Mouse (Mus musculus) large intestine, adult 2 months (tissue): Measurements from ENCODE around the gene Cerkl. TPM values are rescaled to one million over a fixed set of nuclear protein-coding genes. Genes with fewer than 3 reads are reported as not detected.
A peak's percentile ranks its signal among the peaks of the same experiment; 100 is the strongest.

Experiments used
- DNase-seq: peaks from one replicate; pipeline ENCODE4 v3.0.0-alpha.2; 2012; ENCODE audit warnings: low read depth, low spot score
- WGBS: fragments of 180-500 bp; shearing (Covaris S2); methylation state at CpG from one replicate; pipeline ENCODE4 v1.1.7; 2018; 5-methylcytosine and 5-hydroxymethylcytosine counted together
- polyA plus RNA-seq: library from polyadenylated mRNA; depleted of rRNA; stranded (reverse); fragments of >200 nt; gene quantifications from 2 replicates; pipeline ENCODE4 v1.2.3, GENCODE M21; 2012

Cerkl gene
- polyA plus RNA-seq, 1 experiment: 0.24 TPM

DNA sequence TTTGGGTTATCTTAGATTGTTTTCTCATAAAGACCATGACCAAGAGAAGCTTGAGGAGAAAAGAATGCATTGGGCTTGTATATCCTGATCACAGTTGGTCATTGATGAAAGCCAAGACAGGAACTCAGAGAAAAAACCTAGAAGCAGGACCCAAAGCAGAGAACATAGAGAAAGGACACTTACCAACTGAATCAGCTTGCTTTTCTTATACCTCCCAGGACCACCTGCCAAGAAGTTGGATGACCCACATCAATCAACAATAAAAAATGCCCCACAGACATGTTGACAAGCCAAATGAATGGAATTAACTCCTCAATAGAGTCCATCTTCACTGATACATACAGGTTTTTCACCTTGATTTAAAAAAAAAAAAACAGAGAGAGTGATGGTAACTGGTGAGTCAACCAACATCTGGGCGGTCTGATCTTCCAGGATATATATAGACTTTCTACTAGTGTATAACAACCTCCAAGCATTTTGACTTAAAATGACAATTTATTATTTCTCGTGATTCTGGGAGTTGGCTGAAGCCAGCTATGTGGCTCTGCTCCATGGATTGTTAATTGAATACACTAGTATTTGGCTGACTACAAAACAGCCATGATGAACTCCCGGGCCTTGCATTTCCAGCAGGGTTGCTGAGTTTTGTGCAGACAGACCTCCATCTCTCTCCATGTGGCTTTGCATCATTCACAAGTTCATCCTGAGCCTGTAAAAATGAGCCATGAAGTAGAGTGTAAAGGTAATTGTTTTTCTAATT lies 12.5 kb downstream of the Cerkl start:
- WGBS: 82% methylated on average over 3 of the region's 3 CpGs

DNA sequence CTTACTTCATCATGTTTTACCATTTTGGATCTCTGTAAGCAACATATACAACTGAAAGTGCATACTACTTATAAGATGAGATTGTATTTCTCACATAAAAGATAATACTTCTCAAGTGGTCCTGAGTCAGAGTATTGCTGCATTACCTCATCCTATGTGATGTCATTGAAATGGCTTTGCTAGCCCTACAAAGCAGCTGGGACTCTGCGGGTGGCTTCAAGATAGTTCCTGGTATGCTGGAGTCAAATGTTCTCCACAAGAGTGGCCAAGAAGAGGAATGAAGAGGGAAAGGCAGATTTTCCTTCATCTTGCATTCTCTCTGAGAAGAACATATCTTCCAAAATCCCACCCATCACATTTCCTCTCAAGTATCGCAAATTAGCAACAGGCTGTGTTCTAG lies 13.2 kb downstream of the Cerkl start:
- DNase-seq: no peak
- WGBS: 85% methylated on average over 2 of the region's 2 CpGs

More for the DNA sequence above, 12.5 kb downstream of the Cerkl start:
- DNase-seq: no peak

DNA sequence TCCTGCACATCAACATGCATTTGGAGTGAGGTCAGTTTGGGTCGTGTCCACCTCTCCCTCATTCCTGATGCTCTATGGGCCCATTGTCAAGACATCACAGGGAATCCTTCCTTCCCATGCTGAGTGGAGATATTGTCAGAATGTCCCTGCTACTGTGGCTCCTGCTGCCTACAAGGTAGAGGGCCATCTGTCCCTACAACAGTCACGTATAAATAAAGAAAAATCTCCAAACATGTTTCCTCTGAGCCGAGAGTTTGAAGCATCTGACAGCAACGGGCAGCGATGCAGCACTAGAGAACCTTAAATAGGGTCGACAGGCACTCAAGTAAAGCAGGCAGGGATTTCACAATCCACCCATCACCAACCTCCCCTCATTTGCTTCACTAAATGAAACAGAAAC lies 13.7 kb downstream of the Cerkl start:
- 75% methylated on average over 6 of the region's 6 CpGs for WGBS
- DNase-seq: no peak

DNA sequence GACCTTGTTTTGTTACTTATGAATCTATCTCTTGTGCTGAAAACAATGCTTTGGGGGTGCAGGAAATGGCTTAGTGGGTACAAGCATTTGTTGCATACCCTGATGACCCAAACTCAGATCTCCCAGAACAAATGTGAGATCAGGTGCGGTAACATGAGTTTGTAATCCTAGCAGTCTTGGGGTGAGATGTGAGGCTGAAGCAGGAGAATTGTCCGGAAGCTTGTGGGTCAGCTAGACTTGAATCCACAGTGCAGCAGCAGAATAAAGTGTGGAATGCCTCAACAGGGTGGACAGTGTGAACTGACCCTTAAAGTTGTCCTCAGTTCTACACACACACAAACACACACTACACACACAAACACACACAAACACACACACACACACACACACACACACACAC lies 14.4 kb downstream of the Cerkl start:
- WGBS: 93% methylated on average over 2 of the region's 2 CpGs

DNA sequence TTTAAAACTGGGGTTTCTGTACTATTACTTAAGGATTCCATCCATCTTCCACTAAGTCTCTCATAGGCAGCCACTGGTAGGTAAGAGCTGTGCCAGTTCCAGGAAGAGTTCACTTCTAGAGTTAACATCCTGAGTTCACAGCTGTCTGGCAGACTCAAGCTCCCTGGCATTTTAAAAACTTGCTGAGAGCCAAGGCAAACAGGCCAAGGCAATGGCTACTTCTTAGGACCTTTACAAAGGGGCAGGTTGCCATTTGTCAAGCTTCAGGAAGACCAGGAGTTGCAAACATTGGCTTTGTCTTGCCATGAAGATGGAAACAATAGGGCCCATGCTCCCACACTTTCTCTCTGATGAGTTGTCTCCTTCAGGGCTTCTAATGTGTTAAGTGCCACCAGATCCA lies 26.5 kb downstream of the Cerkl start:
- no peak for DNase-seq

More for the DNA sequence above, 14.4 kb downstream of the Cerkl start:
- no peak for DNase-seq

DNA sequence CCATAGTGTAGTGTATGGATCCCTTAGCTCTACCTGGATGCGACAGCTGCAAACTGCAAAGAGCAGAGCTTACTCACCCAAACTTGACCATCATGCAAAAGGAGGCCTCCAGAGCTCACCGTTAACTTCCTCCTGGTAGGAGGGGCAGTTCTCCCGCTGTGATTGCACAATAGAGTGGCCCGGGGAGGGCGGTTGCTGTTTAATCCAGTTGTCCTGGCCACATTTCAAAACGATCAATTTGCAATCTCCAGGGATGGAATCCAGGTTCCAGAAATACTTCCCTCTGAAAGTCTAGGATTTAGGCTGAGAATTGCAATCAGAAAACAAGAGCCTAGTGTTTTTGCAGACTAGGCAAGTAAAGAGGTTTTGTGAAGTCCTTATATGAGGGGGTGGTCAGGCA lies 26.9 kb downstream of the Cerkl start:
- no peak for DNase-seq
- 12% methylated on average over 6 of the region's 6 CpGs for WGBS

DNA sequence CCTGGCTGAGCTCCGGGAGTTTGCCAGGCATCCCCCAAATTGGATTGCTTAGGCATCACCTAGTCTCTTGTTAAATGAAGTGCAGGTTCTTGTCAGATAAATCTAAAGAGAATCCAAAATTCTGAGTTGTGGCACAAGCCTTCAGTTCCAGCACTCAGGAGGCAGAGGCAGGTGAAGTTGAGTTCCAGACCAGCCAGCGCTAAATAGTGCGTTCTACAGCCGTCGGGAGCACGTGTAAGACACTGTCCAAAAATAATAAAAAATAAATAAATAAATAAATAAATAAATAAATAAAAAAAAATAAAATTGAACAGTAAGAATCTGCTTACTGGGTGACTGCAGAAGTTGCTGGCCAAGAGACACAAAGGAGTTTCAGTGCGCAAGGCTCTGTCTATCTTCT lies 27.5 kb downstream of the Cerkl start:
- 23% methylated on average over 7 of the region's 7 CpGs for WGBS
- no peak for DNase-seq

DNA sequence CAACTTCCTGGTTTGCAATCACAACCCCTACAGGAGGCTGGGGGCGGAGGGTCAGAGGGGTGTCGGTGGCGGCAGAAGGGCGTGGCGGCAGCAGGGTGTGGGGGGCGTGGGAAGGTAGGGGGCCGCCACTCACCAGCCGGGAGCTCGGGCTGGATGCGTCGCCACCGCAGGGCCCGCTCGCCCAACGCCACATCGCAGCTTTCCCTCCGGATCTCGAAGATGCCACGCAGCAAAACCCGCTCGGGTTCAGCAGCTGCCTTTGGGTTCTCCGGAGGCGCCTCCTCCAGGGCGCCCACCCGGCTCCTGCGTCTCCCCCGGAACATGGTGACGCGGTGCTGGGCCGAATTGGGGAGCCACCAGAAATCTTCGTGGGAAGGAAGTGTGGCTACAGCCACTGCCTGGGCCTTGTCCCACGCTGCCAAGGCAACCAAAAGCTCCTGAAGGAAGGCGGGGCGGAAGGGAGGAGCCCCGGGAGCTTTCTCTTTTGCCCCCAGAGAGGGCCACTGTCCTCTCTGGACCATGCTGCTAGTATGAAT lies 27.9 kb downstream of the Cerkl start:
- WGBS: under 1% methylated on average over 35 of the region's 35 CpGs
- DNase-seq: no peak

DNA sequence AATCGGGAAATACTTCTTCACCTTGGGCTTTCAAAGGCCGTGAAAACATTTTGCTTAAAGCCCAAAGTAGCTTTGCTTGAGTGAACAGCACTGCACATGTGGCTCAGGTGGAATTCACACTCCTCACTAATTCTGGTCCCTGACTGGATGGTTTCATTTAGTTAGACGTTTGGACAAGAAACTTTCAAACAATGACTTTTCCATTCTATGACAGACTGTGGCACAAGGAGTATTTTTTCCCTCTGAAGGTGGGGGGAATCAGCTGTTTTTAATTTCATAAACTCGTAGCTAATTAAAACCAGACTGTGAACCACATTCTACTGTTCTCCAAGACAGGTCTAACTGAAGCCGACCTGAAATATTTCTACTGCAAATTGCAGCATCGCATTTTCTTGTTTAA lies 28.6 kb downstream of the Cerkl start:
- no peak for DNase-seq
- WGBS: 35% methylated on average over 6 of the region's 6 CpGs

DNA sequence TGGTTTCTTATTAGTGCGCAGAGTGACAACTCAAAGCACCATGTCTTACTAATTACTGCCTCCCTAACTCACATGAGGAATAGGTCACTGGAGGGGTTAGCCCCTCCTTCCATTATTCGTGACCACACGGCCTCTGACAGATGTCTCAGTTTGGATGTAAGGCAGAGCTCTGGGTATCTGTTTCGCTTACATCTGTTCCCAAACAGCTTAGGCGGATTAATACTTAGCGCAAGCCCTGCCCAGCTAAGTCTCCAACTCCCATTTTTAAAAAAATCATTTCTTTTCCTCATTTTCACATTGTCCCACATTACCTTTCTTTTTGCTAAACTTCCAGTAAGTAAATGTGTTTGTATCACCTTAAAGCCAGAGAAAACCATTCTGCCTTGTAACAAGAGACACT lies 34.9 kb downstream of the Cerkl start:
- 67% methylated on average over 6 of the region's 6 CpGs for WGBS
- DNase-seq: no peak

DNA sequence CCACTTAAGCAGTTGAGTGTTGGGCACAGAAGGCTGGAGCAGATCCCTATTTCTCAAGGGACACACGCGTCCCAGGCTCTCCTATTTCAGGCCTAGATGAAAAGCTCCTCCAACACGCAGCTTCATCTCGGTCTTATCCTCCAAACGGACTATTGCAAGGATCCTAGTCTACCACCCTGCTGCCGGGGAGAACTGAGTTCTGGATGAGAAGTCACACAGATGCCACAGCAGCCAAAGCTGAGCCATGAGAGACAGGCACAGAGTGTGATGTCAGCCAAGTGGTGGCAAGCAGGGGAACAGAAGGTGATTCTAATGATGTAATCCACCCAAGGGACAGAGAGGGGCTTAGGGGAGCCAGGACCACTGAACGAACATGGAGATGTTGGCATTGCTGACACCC lies 42.1 kb downstream of the Cerkl start:
- WGBS: 87% methylated on average over 7 of the region's 7 CpGs
- no peak for DNase-seq

DNA sequence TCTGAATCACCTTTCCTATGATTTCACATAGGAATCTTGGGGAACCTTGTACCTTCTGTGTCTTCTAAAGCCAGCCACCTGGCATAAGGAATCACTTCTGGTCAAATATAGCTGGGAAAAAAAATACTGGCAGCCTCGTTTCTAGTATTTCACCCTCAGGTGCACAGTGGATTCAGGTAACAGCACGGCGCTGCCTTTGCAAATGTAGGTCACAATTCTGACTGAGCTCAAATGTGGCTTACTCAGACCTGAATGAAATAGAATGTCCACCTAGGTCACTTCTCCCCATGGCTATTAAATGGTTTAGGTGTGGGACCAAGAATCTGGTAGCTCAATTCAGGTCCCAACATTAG lies 45.7 kb downstream of the Cerkl start:
- no peak for DNase-seq
- WGBS: 69% methylated on average over 3 of the region's 3 CpGs

DNA sequence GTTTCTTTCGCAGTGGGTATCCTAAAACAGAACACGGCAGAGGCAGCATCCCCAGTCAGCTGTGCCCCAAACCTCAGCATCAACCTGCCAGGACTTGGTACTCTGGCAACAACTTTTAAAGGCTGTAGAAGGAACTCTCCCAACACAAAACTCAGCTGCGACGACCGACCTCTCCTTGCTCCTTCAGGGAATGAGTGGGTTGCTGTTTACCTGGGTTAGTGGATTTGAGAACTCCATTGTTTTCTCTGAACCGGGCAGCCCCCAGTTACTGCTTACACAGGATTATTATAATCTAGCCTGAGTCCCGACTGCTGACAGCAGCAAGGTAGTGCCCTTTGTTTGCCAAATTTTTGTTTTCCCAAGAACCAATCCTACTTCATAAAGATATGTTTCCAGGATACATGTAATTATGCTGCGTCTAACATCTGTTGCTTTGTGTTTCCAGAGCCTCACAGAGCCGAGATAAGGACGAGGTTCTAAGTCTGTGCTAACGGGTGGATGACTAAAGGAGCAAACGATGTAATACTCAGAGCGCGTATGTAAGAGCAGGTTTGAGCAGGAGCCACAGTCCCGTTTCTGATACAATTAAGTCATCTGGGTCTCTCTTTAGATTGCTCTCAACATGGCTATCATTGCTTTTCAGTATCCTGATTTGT lies 46.2 kb downstream of the Cerkl start:
- DNase-seq: peak; percentile 28
- 38% methylated on average over 15 of the region's 15 CpGs for WGBS

DNA sequence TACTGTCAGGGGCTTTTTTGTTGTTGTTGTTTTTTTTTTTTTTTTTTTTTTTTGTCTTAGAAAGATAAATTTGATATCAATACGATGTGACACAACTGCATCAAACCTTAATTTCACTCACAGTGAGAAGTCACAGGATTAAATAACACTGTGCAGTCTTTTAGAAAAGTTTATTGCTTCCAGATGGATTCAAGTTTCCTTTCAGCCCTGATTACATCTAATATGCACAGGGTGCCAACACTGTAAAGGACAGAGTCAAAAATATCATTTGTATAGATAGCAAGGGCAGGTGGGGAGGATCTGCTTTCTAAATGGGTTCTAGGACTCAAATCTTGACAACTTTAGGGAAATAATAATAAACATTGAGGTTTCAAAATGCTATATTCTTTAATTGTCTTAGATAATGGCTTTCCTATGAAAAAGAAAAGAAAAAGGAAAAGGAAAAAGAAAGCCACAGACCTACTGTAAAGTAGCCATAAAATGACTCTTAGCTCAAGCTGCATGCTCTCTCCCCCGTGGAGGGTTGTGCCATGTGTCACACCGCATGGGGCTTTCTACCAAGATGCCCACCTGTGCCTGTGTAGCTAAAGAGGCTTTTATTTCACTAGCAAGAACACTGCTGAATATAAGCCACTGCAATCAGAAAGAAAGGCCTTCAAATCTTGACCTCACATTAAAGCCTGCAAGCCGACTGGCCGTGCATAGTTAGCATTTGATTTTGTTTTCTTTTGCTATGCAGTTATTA lies 50.8 kb downstream of the Cerkl start:
- WGBS: 73% methylated on average over 5 of the region's 5 CpGs
- DNase-seq: no peak

DNA sequence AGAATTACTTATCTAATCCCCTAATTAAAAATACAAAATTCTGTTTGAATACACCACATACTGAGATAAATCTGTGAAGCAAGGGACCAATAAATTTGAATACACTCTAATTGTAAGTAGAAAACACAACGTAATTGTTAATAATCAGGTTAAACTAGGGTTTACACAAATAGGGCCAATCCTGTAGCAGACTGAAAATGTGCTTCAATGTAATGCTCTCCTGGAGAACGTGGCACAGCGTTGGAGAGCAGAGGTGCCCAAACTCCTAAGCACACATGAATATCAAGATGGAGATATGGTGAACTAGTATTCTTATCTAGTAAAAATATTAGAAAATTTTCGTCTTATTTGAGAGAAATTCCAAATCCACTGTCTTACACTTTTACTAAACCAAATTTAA lies 56.5 kb downstream of the Cerkl start:
- WGBS: 85% methylated on average over 4 of the region's 4 CpGs
- no peak for DNase-seq

DNA sequence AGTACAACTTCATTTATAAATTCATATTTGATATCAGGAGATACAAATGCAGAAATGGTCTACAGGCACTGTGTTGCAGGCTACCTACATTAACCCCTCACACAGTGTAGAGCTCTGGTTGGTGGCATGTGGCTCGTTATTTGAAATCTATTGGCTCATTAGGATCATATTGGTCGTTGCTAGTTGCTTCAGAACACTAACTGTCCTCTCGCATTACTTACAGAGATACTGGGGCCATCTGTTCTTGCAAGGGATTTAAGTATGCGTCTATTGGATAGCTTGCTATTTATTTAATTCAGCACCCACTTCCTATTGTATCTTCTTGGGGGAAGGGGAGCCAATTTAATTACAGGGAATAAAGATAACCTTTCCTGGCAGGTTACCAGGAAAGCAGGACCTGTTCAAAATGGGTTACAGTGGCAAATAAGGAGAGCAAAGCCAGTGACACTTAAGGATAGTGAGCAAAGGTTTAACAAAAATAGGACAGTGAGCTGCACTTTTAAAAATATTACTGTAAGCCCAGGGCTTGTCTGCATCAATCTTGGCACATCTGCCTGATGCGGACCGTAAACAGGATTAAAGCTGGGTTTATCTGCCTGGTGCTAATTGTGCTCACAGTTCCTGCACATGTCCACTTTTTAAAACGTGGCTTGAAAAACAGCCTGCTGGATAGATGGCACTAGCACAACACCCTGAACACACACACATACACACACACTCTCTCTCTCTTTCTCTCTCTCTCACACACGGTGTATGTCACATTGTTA lies 57.2 kb downstream of the Cerkl start:
- no peak for DNase-seq
- 54% methylated on average over 8 of the region's 8 CpGs for WGBS

DNA sequence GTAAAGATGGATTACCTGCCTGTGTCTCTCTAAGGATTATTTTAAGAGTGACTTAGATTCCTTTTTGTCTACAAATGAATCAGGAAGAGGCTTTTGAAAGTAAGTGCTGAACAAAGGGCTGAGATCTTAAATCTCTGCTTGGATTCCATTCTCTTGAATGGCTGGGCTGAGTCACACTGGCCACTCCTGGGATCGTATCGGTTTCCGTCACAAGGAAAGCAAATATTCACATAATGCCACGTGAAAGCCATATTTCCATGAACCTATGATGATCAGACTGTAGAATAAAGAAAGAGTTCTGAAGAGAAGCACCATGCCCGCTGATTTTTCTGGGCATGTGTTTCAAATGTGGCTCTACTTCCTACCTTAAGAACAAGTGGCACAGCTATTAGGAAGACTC lies 57.8 kb downstream of the Cerkl start:
- WGBS: 42% methylated on average over 5 of the region's 5 CpGs
- DNase-seq: no peak

DNA sequence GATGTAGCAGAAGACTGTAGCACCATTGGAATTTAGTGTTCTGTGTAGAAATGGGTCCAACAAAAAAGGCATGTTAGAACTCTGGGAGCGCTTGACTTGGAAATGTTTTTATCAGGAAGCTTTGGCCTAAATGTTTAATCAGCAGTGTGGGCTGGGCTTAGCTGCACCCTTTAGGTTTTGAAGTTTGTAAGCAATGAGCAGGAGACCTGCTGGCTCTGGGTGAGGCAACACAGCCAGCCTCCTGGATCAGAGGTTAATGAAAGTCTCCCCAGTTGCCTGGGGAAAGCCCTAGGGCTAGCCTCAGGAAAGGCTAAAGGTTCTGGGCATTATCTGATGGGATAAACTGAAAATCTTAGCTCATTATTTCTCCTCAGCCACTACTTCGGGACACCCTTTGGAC lies 58.2 kb downstream of the Cerkl start:
- WGBS: 42% methylated on average over 2 of the region's 2 CpGs
- DNase-seq: no peak

DNA sequence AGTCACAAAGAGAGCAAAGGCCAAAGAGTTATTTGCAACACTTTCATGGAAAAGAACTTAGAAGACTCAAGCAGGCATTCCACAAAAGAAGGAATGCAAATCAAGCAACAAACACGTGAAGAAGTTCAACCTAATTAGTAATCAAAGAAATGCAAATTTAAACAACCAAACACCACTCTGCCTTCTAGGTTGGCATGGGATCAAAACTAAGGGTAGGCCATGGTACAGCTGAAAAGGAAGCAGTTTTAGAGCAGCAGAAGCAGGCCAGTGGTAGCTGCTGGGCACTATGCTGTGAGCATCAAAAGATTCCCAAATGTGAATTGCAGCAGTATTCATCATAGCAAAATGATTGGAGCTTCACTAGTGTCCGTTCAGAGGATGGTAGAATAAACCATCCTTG lies 59.5 kb downstream of the Cerkl start:
- DNase-seq: no peak
- 63% methylated on average over 2 of the region's 2 CpGs for WGBS
